Mouse (Mus musculus): ENCODE data around the gene Dnmt1. TPM values are rescaled to one million over a fixed set of nuclear protein-coding genes. Genes with fewer than 3 reads are reported as not detected.

Dnmt1 gene
- total and polyA plus RNA-seq, 3 experiments: 89.9 to 145 (median 121) TPM

- dilution Hi-C loops (cut with MboI; ENCODE audit: extremely low pct_ligation_motif_present, extremely low pct_unique_long_range_greater_than_20kb, low sequenced_read_pairs) (no loop called here), in situ Hi-C loops (cut with MboI; ENCODE audit: low pct_ligation_motif_present, low pct_unique_long_range_greater_than_20kb, low sequenced_read_pairs) (no loop called here)
- Histone ChIP-seq H3K4me2 (ENCODE audit: insufficient read depth, low read depth, poor library complexity, severe bottlenecking) (no peak overlapping the region), H3K27me3 (replicated peaks) (peaks cover 37% of the 10 kb centered on the region), H3K9me3 (replicated peaks; ENCODE audit: low read length) (no peaks in the 10 kb centered on the region), H3K4me1 (ENCODE audit: control insufficient read depth in 1 of 2, insufficient read depth in 2 of 2) (peaks cover 15 to 20% of the 10 kb centered on the region in 2 experiments), H3K4me3 (replicated peaks in 1 of 3; ENCODE audit: low read depth in 2 of 3, low read length in 2 of 3, poor library complexity in 1 of 3) (no peak overlapping the region), H3K9ac (ENCODE audit: insufficient read depth, low read depth) (no peak overlapping the region), H3K36me3 (replicated peaks in 1 of 2; ENCODE audit: control insufficient read depth in 1 of 2, insufficient read depth in 1 of 2, low read length in 1 of 2) (peaks cover 43 to 47% of the 10 kb centered on the region in 2 experiments), H3K27ac (ENCODE audit: insufficient read depth, low read depth) (no peak overlapping the region), H3K79me2 (replicated peaks; ENCODE audit: control insufficient read depth, extremely low read depth, insufficient read depth, poor library complexity, severe bottlenecking) (no peaks in the 10 kb centered on the region)
- no peak for DNase-seq (ENCODE audit: extremely low read depth)
- no peak for TF ChIP-seq POLR2A (IDR thresholded peaks at IDR 0.05; ENCODE audit: low read depth, low read length)
- TF ChIP-seq JUND (conservative IDR thresholded peaks at IDR 0.05; ENCODE audit: low read depth, low read length): no peak
- no peak for TF ChIP-seq POLR2AphosphoS2 (IDR thresholded peaks at IDR 0.05; ENCODE audit: low read depth, low read length)
- TF ChIP-seq KAT2A (IDR thresholded peaks at IDR 0.05; ENCODE audit: insufficient replicate concordance, low read length): no peak
- no peak for TF ChIP-seq BHLHE40 (IDR thresholded peaks at IDR 0.05; ENCODE audit: low read depth, low read length)
Observed at GRCm38 (mm10) chr9:20873521-20873920, 86.2 kb downstream of the Dnmt1 start.

GRCm38 (mm10) chr9:20872991-20873390 is 86.7 kb downstream of the Dnmt1 start:
- H3K9ac ChIP-seq (ENCODE audit: insufficient read depth, low read depth): no peak overlapping the region
- in situ Hi-C loops (cut with MboI; ENCODE audit: low pct_ligation_motif_present, low pct_unique_long_range_greater_than_20kb, low sequenced_read_pairs): no loop called here
- H3K9me3 ChIP-seq (replicated peaks; ENCODE audit: low read length): no peaks in the 10 kb centered on the region
- H3K4me2 ChIP-seq (ENCODE audit: insufficient read depth, low read depth, poor library complexity, severe bottlenecking): no peak overlapping the region
- H3K27me3 ChIP-seq (replicated peaks): peaks cover 41% of the 10 kb centered on the region
- peaks cover 43 to 47% of the 10 kb centered on the region in 2 experiments for H3K36me3 ChIP-seq (replicated peaks in 1 of 2; ENCODE audit: control insufficient read depth in 1 of 2, insufficient read depth in 1 of 2, low read length in 1 of 2)
- dilution Hi-C loops (cut with MboI; ENCODE audit: extremely low pct_ligation_motif_present, extremely low pct_unique_long_range_greater_than_20kb, low sequenced_read_pairs): no loop called here
- peaks cover 15 to 22% of the 10 kb centered on the region in 2 experiments for H3K4me1 ChIP-seq (ENCODE audit: control insufficient read depth in 1 of 2, insufficient read depth in 2 of 2)
- H3K4me3 ChIP-seq (replicated peaks in 1 of 3; ENCODE audit: low read depth in 2 of 3, low read length in 2 of 3, poor library complexity in 1 of 3): no peak overlapping the region
- no peak for TF ChIP-seq POLR2AphosphoS2 (IDR thresholded peaks at IDR 0.05; ENCODE audit: low read depth, low read length)
- no peak for DNase-seq (ENCODE audit: extremely low read depth)
- no peak overlapping the region for H3K27ac ChIP-seq (ENCODE audit: insufficient read depth, low read depth)
- H3K79me2 ChIP-seq (replicated peaks; ENCODE audit: control insufficient read depth, extremely low read depth, insufficient read depth, poor library complexity, severe bottlenecking): no peaks in the 10 kb centered on the region

- no peak for DNase-seq (ENCODE audit: extremely low read depth)
- H3K4me2 ChIP-seq (ENCODE audit: insufficient read depth, low read depth, poor library complexity, severe bottlenecking): no peak overlapping the region
- H3K9me3 ChIP-seq (replicated peaks; ENCODE audit: low read length): no peaks in the 10 kb centered on the region
- no peak overlapping the region for H3K27ac ChIP-seq (ENCODE audit: insufficient read depth, low read depth)
- peaks cover 5 to 15% of the 10 kb centered on the region in 2 experiments; a peak in 3 of 4 replicates for H3K4me1 ChIP-seq (ENCODE audit: control insufficient read depth in 1 of 2, insufficient read depth in 2 of 2)
- H3K79me2 ChIP-seq (replicated peaks; ENCODE audit: control insufficient read depth, extremely low read depth, insufficient read depth, poor library complexity, severe bottlenecking): no peaks in the 10 kb centered on the region
- no peak overlapping the region for H3K9ac ChIP-seq (ENCODE audit: insufficient read depth, low read depth)
- TF ChIP-seq ZNF384 (IDR thresholded peaks at IDR 0.05; ENCODE audit: low read depth, low read length): no peak
- peak in 1 of 2 experiments; percentile 43; a peak in 2 of 4 replicates for TF ChIP-seq CTCF (conservative IDR thresholded peaks at IDR 0.05 in 1 of 2, IDR thresholded peaks at IDR 0.05 in 1 of 2; ENCODE audit: low read depth in 2 of 2, low read length in 2 of 2)
- no peak for TF ChIP-seq ELF1 (IDR thresholded peaks at IDR 0.05; ENCODE audit: low read depth, low read length)
- TF ChIP-seq PAX5 (IDR thresholded peaks at IDR 0.05; ENCODE audit: low read length): no peak
- TF ChIP-seq ZC3H11A (IDR thresholded peaks at IDR 0.05; ENCODE audit: low read depth, low read length): no peak
- TF ChIP-seq TCF12 (IDR thresholded peaks at IDR 0.05; ENCODE audit: low read depth, low read length): no peak
- TF ChIP-seq GABPA (IDR thresholded peaks at IDR 0.05; ENCODE audit: insufficient replicate concordance, low read depth, low read length): no peak
- H3K36me3 ChIP-seq (replicated peaks in 1 of 2; ENCODE audit: control insufficient read depth in 1 of 2, insufficient read depth in 1 of 2, low read length in 1 of 2): peaks cover 42 to 44% of the 10 kb centered on the region in 2 experiments
- in situ Hi-C loops (cut with MboI; ENCODE audit: low pct_ligation_motif_present, low pct_unique_long_range_greater_than_20kb, low sequenced_read_pairs) (no loop called here), dilution Hi-C loops (cut with MboI; ENCODE audit: extremely low pct_ligation_motif_present, extremely low pct_unique_long_range_greater_than_20kb, low sequenced_read_pairs) (no loop called here)
- peaks cover 51% of the 10 kb centered on the region for H3K27me3 ChIP-seq (replicated peaks)
- H3K4me3 ChIP-seq (replicated peaks in 1 of 3; ENCODE audit: low read depth in 2 of 3, low read length in 2 of 3, poor library complexity in 1 of 3): no peak overlapping the region
Observed at GRCm38 (mm10) chr9:20870211-20871173, 89.2 kb downstream of the Dnmt1 start.

Data from CH12.LX (cell line).